Mouse (Mus musculus): ENCODE results near the gene Xntrpc.
"Not testable (repeated sequence)": the region's sequence is repeated elsewhere in the genome, so short reads cannot be mapped to it uniquely, and the experiment has no call there.

The Xntrpc gene

DNA sequence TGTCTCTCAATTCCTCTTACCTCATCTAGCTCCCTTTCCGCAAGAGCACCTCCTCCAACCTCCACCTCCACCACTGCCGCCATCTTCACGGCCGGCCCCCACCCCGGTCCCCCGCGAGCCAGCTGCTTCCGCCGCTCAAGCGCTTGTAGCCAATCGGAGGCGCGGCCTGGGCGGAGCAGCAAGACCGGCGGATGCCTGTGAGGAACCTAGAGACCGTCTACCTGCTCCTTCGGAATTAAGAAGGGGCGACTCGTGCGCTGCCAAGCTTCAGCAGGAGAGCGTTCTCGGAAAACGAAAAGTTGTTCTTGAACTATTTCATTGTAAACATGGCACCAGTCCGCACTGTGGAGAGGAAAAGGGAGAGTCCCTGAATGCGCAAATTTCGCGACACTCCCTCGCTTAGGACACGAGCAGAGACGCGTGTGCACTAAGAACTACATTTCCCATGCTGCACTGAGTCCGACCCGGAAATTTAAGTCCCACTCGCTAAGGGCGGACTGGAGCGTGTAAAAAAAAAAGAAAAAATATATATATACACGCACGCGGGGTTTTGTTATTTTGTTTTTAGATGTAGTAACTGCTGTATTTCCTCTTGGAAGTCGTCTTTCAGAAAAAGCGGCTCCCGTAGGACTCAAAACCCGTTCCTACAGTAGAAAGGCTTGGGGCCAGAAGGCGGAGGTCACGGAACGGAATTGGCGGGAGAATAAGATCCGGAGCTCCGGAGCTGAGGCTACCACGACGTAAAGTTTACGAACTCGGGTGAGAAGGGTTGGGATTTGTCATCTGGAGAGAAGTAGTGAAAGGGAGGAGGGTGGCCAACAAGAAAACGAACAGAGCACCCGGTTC, at the start of gene Xntrpc, which contains the start of the genes Rnf121 and Xndc1:
Gene Xntrpc, plus strand, starts transcription at position 668 of the 846 bp plus-strand sequence.
Gene Rnf121, minus strand, starts transcription at position 424 of the 846 bp plus-strand sequence.
Gene Xndc1, plus strand, starts transcription at position 466 of the 846 bp plus-strand sequence.
- peak; percentile 94 to 95 for DNase-seq (ENCODE audit: low spot score in 2 of 2)

DNA sequence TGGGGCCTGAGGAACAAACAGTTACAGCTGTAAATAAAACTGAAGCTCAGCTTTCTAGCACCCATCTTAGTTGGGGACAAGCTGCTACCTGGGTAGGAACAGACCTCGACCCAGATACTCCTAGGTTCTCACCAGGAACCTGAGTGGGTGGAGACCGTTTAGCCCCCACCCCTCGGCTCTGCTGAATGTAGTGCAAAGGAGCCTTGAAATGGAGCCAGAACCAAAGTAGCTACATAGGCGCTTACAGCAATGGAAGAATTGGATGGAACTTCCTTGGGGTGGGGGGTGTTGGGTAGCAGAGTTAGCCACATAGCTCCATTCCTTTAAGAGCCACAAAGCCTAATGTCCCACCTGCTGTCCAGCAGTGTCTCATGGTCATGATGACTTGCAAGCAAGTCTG, 48.6 kb upstream of the Xntrpc start:
- DNase-seq (ENCODE audit: low spot score in 2 of 2): no peak

DNA sequence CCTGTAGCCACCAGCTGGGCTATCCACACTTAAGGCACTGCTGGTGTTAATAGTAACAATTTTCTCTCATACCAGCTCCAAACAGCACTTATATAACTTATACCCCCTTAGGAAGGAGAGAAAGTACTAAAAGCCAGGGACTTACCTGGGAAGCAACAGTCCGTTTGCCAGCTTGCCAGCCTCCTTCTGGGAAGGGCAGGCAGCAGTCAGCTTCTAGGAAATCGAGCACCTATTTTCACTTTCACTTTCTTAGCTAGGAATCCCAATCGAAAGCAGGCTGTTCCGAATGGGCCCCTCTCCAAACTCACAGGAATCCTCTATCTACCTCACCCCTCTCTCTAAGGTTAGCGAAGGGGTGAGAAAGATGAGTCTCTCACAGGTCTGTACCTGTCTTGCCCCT, 48.1 kb upstream of the Xntrpc start:
- DNase-seq (ENCODE audit: low spot score in 2 of 2): no peak

DNA sequence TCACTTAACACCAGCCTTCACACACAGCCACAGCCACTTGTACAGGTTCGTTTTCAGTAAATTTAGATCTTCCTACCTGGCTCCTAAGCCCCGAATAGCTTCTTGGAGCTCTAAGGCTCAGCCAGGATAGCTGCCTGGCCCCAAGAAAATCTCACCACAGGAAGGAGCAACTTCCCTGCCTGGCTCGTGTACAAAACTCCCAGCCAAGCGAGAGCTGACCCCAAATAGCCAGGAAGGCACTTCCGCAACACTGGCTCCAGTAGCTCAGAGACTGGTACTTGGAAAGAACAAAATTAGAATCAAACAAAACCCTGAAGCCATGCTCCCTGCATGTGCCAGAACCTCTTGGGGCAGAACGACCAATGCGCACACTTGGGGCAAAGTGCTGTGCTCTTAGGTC, 47.5 kb upstream of the Xntrpc start:
- no peak for DNase-seq (ENCODE audit: low spot score in 2 of 2)

DNA sequence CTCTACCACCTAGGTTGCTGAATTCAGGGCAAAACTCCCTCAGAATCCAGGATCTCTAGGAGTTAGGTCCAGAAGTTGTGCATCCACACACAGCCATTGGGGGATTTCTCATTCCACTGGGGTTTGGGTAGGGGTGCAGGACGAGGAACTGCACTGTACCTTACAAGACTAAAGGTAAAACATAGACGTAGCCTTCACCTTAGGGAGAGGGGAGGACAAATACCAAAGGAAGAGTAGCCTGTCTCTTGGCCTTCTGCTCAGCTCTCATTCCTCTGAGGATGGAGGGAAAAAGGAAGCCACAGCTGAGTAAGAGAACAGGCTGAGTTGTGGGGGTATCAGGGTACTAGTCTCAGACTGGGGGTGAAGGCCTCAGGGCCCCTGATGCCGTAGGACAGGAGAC, 46.9 kb upstream of the Xntrpc start, which contains the start of gene Il18bp:
Gene Il18bp, minus strand, starts transcription at position 101 of the 400 bp plus-strand sequence.
- DNase-seq (ENCODE audit: low spot score in 2 of 2): no peak

DNA sequence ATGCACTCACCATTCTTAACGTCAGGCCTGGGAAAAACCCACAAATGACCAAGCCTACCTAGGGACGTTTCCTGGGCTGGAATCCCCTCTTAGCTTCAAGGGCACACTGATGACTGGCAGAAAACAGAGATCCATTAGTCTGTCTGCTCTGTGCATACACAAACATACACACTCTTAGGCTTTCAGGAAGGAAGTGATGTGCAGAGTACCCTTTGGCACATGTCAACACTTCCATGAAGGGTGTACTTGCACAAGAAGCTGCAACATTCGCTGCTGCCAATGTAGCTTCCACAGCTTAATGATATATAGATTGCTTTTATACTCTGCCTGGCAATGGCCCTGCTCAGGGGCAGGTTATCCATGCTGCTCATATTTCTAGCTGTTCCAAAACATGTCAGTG, 46.2 kb upstream of the Xntrpc start:
- DNase-seq (ENCODE audit: low spot score in 2 of 2): no peak

DNA sequence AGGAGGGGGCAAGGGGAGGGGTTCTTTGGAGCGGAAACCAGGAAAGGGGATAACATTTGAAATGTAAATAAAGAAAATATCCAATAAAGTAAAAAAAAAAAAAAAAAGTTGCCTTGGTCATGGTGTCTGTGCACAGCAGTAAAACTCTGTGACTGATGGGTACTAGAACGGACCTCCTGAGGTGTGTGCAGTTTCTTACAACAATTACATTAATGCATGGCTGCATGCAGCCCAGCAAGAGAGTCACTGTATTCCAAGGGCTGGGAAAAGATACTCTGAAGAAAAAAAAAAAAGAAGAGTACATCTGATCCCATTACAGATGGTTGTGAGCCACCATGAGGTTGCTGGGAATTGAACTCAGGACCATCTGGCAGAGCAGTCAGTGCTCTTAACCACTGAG, 44.6 kb upstream of the Xntrpc start:
- DNase-seq (ENCODE audit: low spot score in 2 of 2): not testable (repeated sequence)

DNA sequence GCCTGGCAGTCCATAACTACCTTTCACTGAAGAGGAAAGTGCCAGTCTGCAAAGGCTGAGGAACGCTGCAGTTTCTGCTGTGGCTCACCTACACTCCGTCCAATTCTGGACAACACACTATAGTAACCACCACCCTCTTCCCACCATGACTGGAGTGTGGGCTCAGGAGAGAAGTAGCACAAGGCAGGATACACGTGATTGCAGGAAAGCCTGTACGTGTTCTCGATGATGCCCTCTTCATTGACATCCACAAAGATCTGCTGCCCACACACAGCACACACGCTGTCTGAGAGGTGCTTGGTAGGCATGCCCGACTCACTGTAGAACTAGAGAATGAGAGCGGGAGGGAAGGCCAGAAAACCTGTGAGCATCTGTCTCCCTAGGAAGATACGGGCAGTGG, 41.7 kb upstream of the Xntrpc start:
- peak; percentile 47 to 48 for DNase-seq (ENCODE audit: low spot score in 2 of 2)

DNA sequence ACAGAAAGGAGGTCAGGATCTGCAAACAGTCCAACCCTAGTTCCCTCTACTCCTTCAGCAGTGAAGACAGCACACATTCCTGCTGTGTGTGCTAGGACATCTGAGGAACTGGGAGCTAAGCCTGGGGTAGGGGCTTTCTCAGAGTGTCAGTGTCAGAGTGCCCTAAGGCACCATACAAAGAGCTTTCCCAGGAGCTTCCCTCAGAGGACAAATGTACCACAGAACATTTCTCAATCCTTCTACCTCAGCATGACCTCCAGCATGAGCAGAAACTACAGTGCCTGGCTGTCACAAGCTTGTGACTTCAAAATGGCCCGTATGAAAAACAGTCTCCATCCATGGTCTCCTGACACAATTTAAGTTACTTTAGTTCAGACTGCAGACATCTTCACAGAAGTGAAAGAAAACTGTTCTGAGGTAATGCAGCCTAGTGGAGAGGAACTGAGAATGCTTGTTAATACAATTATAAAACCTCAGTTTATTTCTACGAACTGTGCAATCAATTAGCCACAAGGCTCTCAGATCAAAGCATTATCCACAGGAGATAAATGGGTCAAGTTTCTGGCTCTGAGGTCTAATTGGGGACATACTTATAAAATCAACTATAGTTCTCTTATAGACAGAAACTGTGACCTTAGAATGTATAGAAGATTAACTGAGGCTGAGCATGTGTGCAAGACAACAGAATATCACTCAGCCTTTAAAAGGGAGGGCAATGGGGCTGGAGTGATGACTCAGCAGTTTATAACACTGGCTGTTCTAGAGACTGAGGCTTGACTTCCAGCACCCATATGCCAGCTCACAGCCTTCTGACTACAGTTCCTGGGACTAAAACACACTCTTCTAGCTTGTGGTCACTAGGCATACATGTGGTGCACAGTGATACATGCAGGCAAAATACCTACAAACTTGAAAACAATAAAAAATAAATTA, 40.1 kb upstream of the Xntrpc start:
- DNase-seq (ENCODE audit: low spot score in 2 of 2): no peak

DNA sequence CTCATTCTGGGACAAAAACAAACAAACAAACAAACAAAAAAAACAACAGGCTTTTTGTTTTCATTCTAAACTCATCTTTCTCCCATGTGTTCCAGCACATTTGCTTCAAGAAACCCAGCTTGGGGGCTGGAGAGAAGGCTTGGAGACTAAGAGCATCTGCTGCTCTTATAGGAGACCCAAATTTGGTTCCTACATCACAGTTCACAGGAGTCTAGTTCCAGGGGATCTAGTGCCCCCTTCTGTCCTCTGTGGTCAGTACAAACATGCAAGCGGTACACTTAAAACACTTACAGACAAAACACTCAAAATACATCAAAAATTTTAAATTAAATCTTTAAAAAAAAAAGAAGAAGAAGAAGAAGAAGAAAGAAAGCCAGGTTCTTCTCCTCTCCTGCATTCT, 30.6 kb upstream of the Xntrpc start:
- DNase-seq (ENCODE audit: low spot score in 2 of 2): no peak

DNA sequence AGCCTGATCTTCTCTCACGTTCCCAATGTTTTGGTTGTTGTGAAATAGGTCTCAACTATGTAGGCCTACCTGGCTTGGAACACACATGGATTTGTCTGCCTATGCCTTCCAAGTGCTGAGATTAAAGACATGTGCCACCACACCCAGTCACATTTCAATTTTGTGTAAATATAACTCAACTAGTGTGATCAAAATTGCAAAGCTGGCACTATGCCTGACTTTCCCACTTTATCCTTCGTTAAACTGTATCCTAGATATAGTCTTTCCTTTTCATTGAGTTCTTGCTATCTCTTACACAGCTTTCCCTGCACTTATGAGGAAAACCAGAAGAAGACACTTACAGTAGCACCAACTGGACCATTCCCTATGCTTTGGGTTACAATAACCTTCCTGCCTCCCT, 30.0 kb upstream of the Xntrpc start:
- DNase-seq (ENCODE audit: low spot score in 2 of 2): no peak

DNA sequence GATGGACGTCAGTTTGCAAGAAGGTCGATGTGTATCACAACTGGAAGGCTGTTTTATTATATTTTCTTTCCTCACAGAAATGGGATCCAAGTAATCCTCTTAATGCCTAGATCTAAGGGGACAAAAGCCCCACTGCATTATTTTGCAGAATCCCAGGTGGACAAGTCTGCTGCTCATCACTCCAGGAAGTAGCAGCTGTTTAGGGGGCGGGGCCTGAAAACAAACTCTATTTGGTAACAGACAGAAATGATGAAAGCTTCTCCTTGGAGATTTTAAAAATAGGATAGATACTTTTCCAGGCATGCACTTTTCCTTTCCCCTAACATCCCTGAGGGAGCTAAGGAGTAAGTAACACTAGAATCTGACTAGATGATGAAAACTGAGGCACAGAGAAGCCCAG, 28.2 kb upstream of the Xntrpc start:
- peak; percentile 43 to 54 for DNase-seq (ENCODE audit: low spot score in 2 of 2)

DNA sequence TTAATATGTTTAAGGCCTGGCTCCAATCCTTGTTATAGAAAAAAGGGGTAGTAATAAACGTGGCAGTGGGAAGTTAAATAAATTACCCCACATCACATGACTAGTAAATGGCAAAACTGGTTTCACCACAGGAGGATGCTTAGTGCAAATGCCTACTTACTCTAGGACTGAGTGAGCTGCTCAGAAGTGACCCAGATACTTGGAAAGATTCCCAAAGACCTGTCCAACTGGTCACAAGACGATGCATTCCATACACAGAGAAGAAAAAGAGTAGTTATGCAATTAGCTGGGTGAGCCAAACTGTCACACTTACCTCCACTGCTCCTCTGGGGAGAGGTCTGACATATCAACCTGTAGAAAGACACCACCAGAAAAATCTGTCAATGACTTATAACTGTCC, 23.2 kb upstream of the Xntrpc start:
- DNase-seq (ENCODE audit: low spot score in 2 of 2): no peak

DNA sequence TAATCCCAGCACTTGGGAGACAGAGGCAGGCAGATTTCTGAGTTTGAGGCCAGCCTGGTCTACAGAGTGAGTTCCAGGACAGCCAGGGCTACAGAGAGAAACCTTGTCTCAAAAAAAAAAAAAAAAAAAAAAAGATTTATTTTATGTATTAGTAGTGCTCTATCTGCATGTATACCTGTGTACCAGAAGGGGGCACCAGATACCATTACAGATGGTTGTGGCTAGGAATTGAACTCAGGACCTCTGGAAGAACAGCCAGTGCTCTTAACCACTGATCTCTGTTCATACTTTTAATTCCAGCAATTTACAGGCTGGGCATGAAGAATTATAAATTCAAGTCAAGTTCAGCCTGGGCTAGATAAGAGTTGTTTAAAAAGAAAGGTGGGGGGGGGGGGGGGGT, 17.0 kb upstream of the Xntrpc start:
- DNase-seq (ENCODE audit: low spot score in 2 of 2): not testable (repeated sequence)

DNA sequence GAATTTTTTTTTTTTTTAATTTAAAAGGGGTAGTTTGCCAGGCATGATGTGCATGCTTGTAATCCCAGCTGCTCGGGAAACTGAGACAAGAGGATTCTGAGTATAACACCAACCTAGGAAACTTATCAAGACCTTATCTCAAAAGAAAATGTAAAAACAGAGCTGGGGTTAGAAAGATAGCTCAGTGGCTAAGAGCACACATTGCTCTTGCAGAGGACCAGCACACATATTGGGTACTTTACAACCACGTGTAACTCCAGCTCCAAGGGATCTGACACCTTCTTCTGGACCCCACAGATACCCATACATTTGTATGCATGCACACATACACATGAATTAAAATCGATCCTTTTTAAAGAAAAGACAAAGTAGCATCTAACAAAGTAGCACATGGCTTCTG, 4.2 kb upstream of the Xntrpc start:
- no peak for DNase-seq (ENCODE audit: low spot score in 2 of 2)

DNA sequence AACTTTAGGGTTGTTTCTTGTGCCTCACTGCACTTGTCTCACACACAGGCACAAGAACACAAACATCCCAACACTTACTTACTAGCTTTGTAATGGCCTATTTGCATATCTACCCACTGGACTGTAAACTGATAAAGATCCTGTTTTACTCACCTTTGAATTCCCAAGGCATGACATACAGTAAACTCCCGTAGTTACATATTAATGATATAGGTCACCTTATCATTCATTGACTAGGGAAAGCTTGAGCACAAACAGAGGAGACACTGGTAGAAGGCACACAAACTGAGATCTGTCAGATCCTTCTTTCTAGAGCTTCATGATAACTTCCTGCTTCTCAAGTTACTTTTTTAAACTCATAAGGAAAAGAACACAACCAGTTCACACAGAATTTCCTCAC, 3.3 kb upstream of the Xntrpc start:
- no peak for DNase-seq (ENCODE audit: low spot score in 2 of 2)

DNA sequence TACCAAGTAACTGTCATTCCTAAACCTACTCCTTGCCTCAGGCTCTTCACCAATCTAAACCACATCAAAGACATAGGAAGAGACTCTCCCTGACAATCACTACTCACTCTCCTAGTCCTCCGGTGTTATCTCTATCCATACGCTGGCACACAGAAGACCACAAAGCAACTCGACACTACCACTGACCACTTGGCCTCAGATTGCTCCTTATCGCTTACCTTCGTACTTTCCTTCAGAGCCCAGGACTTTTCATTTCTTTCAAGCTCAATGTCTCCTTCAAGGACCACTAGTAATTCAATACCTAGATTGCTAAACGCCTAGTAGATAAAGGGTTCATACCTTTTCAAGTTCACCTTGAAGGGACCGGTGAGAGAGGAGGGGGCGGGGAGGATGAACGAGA, 1.6 kb upstream of the Xntrpc start:
- DNase-seq (ENCODE audit: low spot score in 2 of 2): no peak

DNA sequence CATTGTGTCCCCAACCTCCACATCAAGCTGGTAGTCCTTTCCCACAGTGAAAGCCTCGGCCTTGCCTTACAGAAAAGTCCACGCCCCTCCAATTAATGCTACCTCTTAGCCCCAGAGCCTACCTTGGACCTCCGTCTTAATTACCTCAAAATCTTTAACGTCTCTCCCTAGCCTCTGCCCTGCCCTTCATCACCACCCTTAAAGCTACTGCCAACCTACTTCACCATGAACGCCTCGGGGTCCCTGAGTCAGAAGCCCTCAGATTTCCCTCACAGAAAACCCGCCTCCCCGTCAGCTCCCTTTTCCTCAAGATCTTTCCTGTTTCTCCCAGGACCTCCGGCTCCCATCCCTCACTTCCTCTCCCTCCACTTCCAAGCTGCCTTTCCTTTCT, 863 bp upstream of the Xntrpc start:
- no peak for DNase-seq (ENCODE audit: low spot score in 2 of 2)

DNA sequence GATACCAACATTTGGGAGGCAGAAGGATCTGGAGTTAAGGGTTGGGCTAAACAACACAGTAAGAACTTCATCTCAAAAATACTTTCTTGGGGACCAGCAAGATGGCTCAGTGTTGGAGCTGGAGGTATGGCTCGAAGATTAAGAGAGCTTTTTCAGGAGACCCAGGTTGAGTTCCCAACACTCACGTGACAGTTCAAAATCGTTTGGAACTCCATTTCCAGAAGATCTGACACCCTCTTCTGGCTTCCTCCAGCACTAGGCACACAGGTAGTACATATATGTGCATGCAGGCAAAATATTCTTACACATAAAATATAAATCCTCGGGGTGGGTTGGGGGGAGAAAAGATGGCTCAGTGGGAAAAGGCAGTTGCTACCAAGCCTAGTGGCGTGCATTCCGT, 850 bp downstream of the Xntrpc start:
- no peak for DNase-seq (ENCODE audit: low spot score in 2 of 2)

DNA sequence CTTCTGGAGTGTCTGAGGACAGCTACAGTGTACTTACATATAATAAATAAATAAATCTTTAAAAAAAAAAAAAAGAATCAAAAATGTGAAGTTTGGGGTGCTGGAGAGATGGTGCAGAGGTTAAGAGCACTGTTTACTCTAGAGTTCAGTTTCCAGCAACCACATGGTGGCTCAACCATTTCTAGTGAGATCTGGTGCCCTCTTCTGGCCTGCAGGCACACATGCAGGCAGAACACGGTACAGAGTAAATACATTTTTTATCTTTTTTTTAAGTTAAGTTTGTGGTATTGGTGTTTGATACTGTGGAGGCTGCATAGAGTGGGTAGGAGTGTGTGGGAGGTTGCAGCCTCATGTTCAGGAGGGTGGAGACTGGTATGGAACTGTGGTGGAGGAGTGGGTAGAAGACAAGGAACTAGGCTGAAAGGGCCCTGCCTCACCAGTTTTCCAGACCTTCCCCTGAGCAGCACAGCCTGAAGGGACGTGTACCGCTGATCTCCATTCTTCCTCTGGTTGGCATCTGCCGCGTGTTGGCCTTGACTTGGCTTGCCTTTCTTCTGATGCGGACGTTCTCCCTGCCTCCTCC, 11.3 kb downstream of the Xntrpc start:
- DNase-seq (ENCODE audit: low spot score in 2 of 2): peak in 1 of 2 experiments; percentile 24

DNA sequence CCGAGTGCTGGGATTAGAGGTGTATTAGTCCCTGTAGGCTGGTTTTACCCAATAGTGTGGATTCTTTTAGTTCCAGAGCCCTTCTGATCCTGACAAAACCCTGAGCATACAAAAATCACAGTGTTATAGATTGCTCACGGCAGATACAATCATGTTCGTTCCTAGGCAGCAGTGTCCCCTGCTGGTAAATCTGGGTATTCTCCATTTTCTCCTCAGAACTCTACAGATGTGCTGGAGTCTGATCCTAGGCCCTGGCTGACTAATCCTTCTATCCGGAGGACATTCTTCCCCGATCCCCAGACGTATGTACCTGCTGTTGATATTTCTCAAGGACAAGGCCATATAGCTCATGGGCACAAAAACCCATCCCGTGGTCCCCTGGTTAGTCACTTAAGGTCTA, 13.0 kb downstream of the Xntrpc start:
- DNase-seq (ENCODE audit: low spot score in 2 of 2): peak; percentile 55 to 58

DNA sequence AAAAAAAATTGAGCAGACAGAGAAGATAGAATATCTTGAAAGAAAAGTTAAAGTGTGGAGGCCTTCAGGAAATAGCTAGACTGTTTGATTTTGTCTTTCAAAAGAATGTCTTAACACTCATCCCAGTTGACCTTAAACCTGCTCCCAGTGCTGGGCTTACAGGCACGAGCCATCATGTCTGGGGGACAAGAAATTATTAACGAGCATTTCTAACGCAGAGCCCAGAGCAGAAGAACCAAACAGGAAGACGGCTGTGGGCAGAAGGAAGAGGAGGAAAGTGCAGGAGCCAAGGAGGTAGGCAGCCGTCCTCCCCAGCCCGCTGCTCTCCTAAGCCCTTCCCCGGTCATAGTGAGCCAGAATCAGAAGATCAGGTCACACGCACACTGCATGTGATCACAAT, 14.8 kb downstream of the Xntrpc start:
- DNase-seq (ENCODE audit: low spot score in 2 of 2): no peak

All from right cerebral cortex, adult 2 months (tissue).